Mouse (Mus musculus) heart, adult 2 months (tissue): ENCODE results near the gene Rab3ip.

Experiments
- CTCF ChIP-seq: fragments of 200-600 bp; IDR thresholded peaks from 2 replicates; pipeline ENCODE4 v1.8.1; 2022; ENCODE audit warnings: antibody characterized with exemption, mild to moderate bottlenecking, moderate library complexity
- EP300 ChIP-seq: fragments of 200-500 bp; IDR thresholded peaks from 2 replicates; pipeline ENCODE4 v1.6.1; 2011; ENCODE audit warnings: low read depth, low read length, control low read depth; ENCODE audit not compliant: insufficient read depth
- POLR2A ChIP-seq: fragments of 200-500 bp; IDR thresholded peaks from 2 replicates; pipeline ENCODE4 v1.6.1; 2011; ENCODE audit warnings: mild to moderate bottlenecking, low read depth, low read length, control low read depth; ENCODE audit not compliant: insufficient read depth

- TF ChIP-seq EP300 = no peak
- no peak for TF ChIP-seq POLR2A
- TF ChIP-seq CTCF = peak; percentile 57
Observed at GRCm38 (mm10) chr10:116943025-116943424, 7.5 kb downstream of the Rab3ip start.
